Mouse (Mus musculus) ES-Bruce4 (cell line): ENCODE measurements around the gene 1700030K09Rik. TPM values are rescaled to one million over a fixed set of nuclear protein-coding genes. Genes with fewer than 3 reads are reported as not detected.

ENCODE experiments used
- H3K27ac ChIP-seq: 2 replicates; pipeline ENCODE4 v1.5.1; 2012; ENCODE audit warnings: low read length, inconsistent platforms; ENCODE audit not compliant: insufficient read depth
- H3K27me3 ChIP-seq: 2 replicates; pipeline ENCODE4 v1.6.1; 2012; ENCODE audit warnings: mild to moderate bottlenecking, low read length, inconsistent platforms; ENCODE audit not compliant: control insufficient read depth, poor library complexity, insufficient read depth, severe bottlenecking
- H3K36me3 ChIP-seq: 2 replicates; pipeline ENCODE4 v1.6.1; 2012; ENCODE audit warnings: inconsistent platforms, mild to moderate bottlenecking, low read length, moderate library complexity; ENCODE audit not compliant: control insufficient read depth, poor library complexity, insufficient read depth, severe bottlenecking
- H3K4me1 ChIP-seq: one replicate; pipeline ENCODE4 v1.8.1; 2011; ENCODE audit warnings: low read length; ENCODE audit not compliant: control insufficient read depth, insufficient read depth
- H3K4me3 ChIP-seq: 2 replicates; pipeline ENCODE4 v1.5.1; 2011; ENCODE audit warnings: low read depth, mild to moderate bottlenecking, low read length
- H3K9ac ChIP-seq: 2 replicates; pipeline ENCODE4 v1.6.1; 2012; ENCODE audit warnings: low read depth, mild to moderate bottlenecking, inconsistent platforms; ENCODE audit not compliant: poor library complexity, severe bottlenecking
- H3K9me3 ChIP-seq: replicated peaks from 2 replicates; pipeline ENCODE4 v1.6.1; 2012; ENCODE audit warnings: mild to moderate bottlenecking, low read length, inconsistent platforms; ENCODE audit not compliant: control insufficient read depth, poor library complexity, insufficient read depth, severe bottlenecking
- CTCF ChIP-seq: IDR thresholded peaks from one replicate; pipeline ENCODE4 v1.8.1; 2011; ENCODE audit warnings: low read depth, low read length
- EP300 ChIP-seq: IDR thresholded peaks from 2 replicates; pipeline ENCODE4 v1.6.1; 2011; ENCODE audit warnings: low read depth, low read length; ENCODE audit not compliant: insufficient read depth
- POLR2A ChIP-seq: IDR thresholded peaks from one replicate; pipeline ENCODE4 v1.8.1; 2011; ENCODE audit warnings: low read length; ENCODE audit not compliant: insufficient read depth
- polyA plus RNA-seq: library from polyadenylated mRNA; stranded (reverse); fragments of >200 nt; gene quantifications from 2 replicates; pipeline ENCODE4 v1.2.4, GENCODE M21; 2011; ENCODE audit warnings: low read depth; ENCODE audit not compliant: missing spikeins, insufficient read depth, insufficient read length

Gene 1700030K09Rik
- polyA plus RNA-seq, 1 experiment, result 5.8 TPM

GRCm38 (mm10) chr8:72434952-72435351 is 8.7 kb upstream of the 1700030K09Rik start:
- TF ChIP-seq CTCF (no peak), POLR2A (no peak), EP300 (no peak)
- Histone ChIP-seq H3K9me3 (no peaks in the 10 kb centered on the region), H3K9ac (no peak overlapping the region), H3K4me1 (no peaks in the 10 kb centered on the region), H3K27me3 (no peaks in the 10 kb centered on the region), H3K4me3 (no peak overlapping the region), H3K36me3 (no peaks in the 10 kb centered on the region), H3K27ac (no peak overlapping the region)

GRCm38 (mm10) chr8:72438248-72439015 is 5.2 kb upstream of the 1700030K09Rik start:
- no peaks in the 10 kb centered on the region for H3K36me3 ChIP-seq
- no peaks in the 10 kb centered on the region for H3K27me3 ChIP-seq
- H3K4me1 ChIP-seq, result no peaks in the 10 kb centered on the region
- TF ChIP-seq CTCF (no peak), EP300 (no peak), POLR2A (no peak)
- H3K4me3 ChIP-seq, result no peak overlapping the region
- no peak overlapping the region for H3K9ac ChIP-seq
- no peaks in the 10 kb centered on the region for H3K9me3 ChIP-seq
- no peak overlapping the region for H3K27ac ChIP-seq

- peak overlapping the region; percentile 66 for H3K4me3 ChIP-seq
- no peaks in the 10 kb centered on the region for H3K4me1 ChIP-seq
- no peak for TF ChIP-seq EP300
- TF ChIP-seq POLR2A, result no peak
- TF ChIP-seq CTCF, result no peak
- no peaks in the 10 kb centered on the region for H3K27me3 ChIP-seq
- no peaks in the 10 kb centered on the region for H3K36me3 ChIP-seq
- H3K9ac ChIP-seq, result peak overlapping the region; percentile 51
- no peak overlapping the region for H3K27ac ChIP-seq
- H3K9me3 ChIP-seq, result no peaks in the 10 kb centered on the region
These were observed 292 bp downstream of the 1700030K09Rik start for GRCm38 (mm10) chr8:72443994-72444350.

GRCm38 (mm10) chr8:72445071-72445470 is 1.4 kb downstream of the 1700030K09Rik start:
- H3K27me3 ChIP-seq, result no peaks in the 10 kb centered on the region
- no peaks in the 10 kb centered on the region for H3K9me3 ChIP-seq
- H3K4me3 ChIP-seq, result no peak overlapping the region
- H3K4me1 ChIP-seq, result no peaks in the 10 kb centered on the region
- TF ChIP-seq CTCF, result no peak
- no peak for TF ChIP-seq EP300
- no peak for TF ChIP-seq POLR2A
- no peak overlapping the region for H3K27ac ChIP-seq
- no peak overlapping the region for H3K9ac ChIP-seq
- peaks cover 3% of the 10 kb centered on the region; the same call in 1 of the 2 replicates for H3K36me3 ChIP-seq

GRCm38 (mm10) chr8:72451516-72451915 is 7.8 kb downstream of the 1700030K09Rik start:
- H3K36me3 ChIP-seq, result peaks cover 7% of the 10 kb centered on the region; the same call in 1 of the 2 replicates
- no peaks in the 10 kb centered on the region for H3K4me1 ChIP-seq
- no peaks in the 10 kb centered on the region for H3K27me3 ChIP-seq
- 0 out of 2 replicates have a peak, but pooled peaks cover 2% of the 10 kb centered on the region for H3K9me3 ChIP-seq
- no peak for TF ChIP-seq POLR2A
- no peak for TF ChIP-seq CTCF
- TF ChIP-seq EP300, result no peak
- H3K9ac ChIP-seq, result no peak overlapping the region
- H3K27ac ChIP-seq, result no peak overlapping the region
- no peak overlapping the region for H3K4me3 ChIP-seq

GRCm38 (mm10) chr8:72453904-72454303 is 10.2 kb downstream of the 1700030K09Rik start:
- Histone ChIP-seq H3K36me3 (peaks cover 10% of the 10 kb centered on the region), H3K27ac (no peak overlapping the region)
- TF ChIP-seq CTCF (no peak), POLR2A (no peak), EP300 (no peak)

More at GRCm38 (mm10) chr8:72453904-72454303, 10.2 kb downstream of the 1700030K09Rik start:
- Histone ChIP-seq H3K4me3 (no peak overlapping the region), H3K27me3 (no peaks in the 10 kb centered on the region), H3K9me3 (0 out of 2 replicates have a peak, but pooled peaks cover 2% of the 10 kb centered on the region), H3K9ac (no peak overlapping the region), H3K4me1 (no peaks in the 10 kb centered on the region)
